8 mouse cellular contexts compared by ENCODE assay signal in the genomic region with DNA sequence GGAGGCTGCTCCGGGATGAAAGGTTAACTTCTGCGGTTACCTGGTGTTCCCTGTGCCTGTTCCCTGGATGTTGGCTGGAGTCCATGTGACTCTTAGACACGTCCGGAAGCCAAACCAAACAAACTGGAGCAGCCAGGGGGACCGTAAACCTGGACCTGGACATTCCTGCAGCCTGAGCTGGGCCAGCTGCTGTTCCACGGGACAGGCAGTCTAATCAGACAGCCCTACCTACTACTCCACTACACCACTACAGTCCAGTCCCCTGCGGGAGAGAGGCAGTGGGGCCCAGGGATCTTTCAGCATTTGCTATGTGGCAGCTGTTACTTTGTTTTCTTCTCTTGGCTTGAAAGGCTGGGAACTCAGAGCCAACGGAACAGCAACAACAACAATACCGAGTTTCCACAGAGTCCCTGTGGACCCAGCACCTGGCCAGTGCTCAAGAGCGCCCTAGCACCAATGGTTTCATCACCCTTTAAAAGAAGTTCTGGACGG. TPM values are rescaled to one million over a fixed set of nuclear protein-coding genes. Genes with fewer than 3 reads are reported as not detected.
DNase-seq lines count a peak whose midpoint lies in the region; ATAC-seq and TF ChIP-seq lines count a peak whose summit lies in the region.

No protein-coding gene starts in this region.

- no peak overlapping the region for H3K4me3 ChIP-seq in heart, adult 2 months
- no peak overlapping the region for H3K4me3 ChIP-seq in kidney, postnatal 0 days (replicated peaks; ENCODE audit: low read depth, low read length)
- no peak overlapping the region for H3K4me3 ChIP-seq in midbrain, embryonic 16.5 days (ENCODE audit: low read depth, low read length)

- H3K4me1 ChIP-seq in heart, adult 2 months (ENCODE audit: control insufficient read depth, insufficient read depth, low read length) = peaks cover 12% of the 10 kb centered on the region
- 0 out of 2 replicates have a peak, but pooled peaks cover 2% of the 10 kb centered on the region for H3K4me1 ChIP-seq in kidney, postnatal 0 days (replicated peaks; ENCODE audit: insufficient read depth, low read length)
- no peaks in the 10 kb centered on the region for H3K4me1 ChIP-seq in midbrain, embryonic 16.5 days (ENCODE audit: control insufficient read depth, insufficient read depth, low read length)

- 17% methylated on average over 11 of the region's 11 CpGs for WGBS in heart, adult 2 months
- 22% methylated on average over 11 of the region's 11 CpGs for WGBS in kidney, postnatal 0 days
- WGBS in midbrain, embryonic 16.5 days = 73% methylated on average over 11 of the region's 11 CpGs

- no peak for TF ChIP-seq CTCF in heart, adult 2 months (IDR thresholded peaks at IDR 0.05)
- no peak for TF ChIP-seq CTCF in kidney, postnatal 0 days (IDR thresholded peaks at IDR 0.05; ENCODE audit: low read depth)

- ATAC-seq in kidney, postnatal 0 days (replicated peaks; ENCODE audit: low FRiP score, low read depth) = peak; percentile 88
- no peak for ATAC-seq in CD4-positive, CD25-positive, alpha-beta regulatory T cell, adult 4 months
- ATAC-seq in midbrain, embryonic 16.5 days = no peak

- H3K9me3 ChIP-seq in kidney, postnatal 0 days (replicated peaks; ENCODE audit: low read length) = no peaks in the 10 kb centered on the region
- no peaks in the 10 kb centered on the region for H3K9me3 ChIP-seq in midbrain, embryonic 16.5 days (replicated peaks; ENCODE audit: control insufficient read depth, low read length, poor library complexity, severe bottlenecking)

- no peak overlapping the region for H3K4me2 ChIP-seq in kidney, postnatal 0 days (ENCODE audit: low read length)
- no peak overlapping the region for H3K4me2 ChIP-seq in midbrain, embryonic 16.5 days (ENCODE audit: low read length)

- peak; percentile 45 for TF ChIP-seq POLR2A in heart, adult 2 months (IDR thresholded peaks at IDR 0.05; ENCODE audit: insufficient read depth, low read depth, low read length)

- no peaks in the 10 kb centered on the region for H3K79me2 ChIP-seq in heart, adult 2 months (replicated peaks; ENCODE audit: control insufficient read depth, insufficient read depth, low read length)

- peak overlapping the region; percentile 90 for H3K27ac ChIP-seq in heart, adult 2 months
- H3K27ac ChIP-seq in kidney, postnatal 0 days = peak overlapping the region; percentile 90
- no peak overlapping the region for H3K27ac ChIP-seq in midbrain, embryonic 16.5 days (ENCODE audit: low read length)

- no peaks in the 10 kb centered on the region for H3K27me3 ChIP-seq in heart, adult 2 months (ENCODE audit: control insufficient read depth, insufficient read depth, low read length)
- no peaks in the 10 kb centered on the region for H3K27me3 ChIP-seq in kidney, postnatal 0 days (ENCODE audit: insufficient read depth, low read length)
- H3K27me3 ChIP-seq in midbrain, embryonic 16.5 days (ENCODE audit: control insufficient read depth, insufficient read depth, low read depth, low read length) = no peaks in the 10 kb centered on the region

- peak overlapping the region; percentile 10; the same call in 1 of the 2 replicates for H3K9ac ChIP-seq in heart, adult 2 months (ENCODE audit: low read depth, low read length)
- H3K9ac ChIP-seq in kidney, postnatal 0 days (ENCODE audit: low read depth, low read length) = 0 out of 2 replicates have a peak overlapping the region, but pooled peaks have one; percentile 27
- no peak overlapping the region for H3K9ac ChIP-seq in midbrain, embryonic 16.5 days (ENCODE audit: low read depth, low read length)

- H3K36me3 ChIP-seq in heart, adult 2 months (ENCODE audit: control insufficient read depth, insufficient read depth, low read length) = no peaks in the 10 kb centered on the region
- H3K36me3 ChIP-seq in kidney, postnatal 0 days (ENCODE audit: insufficient read depth, low read length) = no peaks in the 10 kb centered on the region
- H3K36me3 ChIP-seq in midbrain, embryonic 16.5 days (ENCODE audit: control insufficient read depth, insufficient read depth, low read length) = no peaks in the 10 kb centered on the region

- intact Hi-C loops in heart, adult 2 months (cut with DNase I) = loop anchor here (2.0 kb wide), 1 partner anchor 15 kb away; no protein-coding TSS in a partner anchor

- peak; percentile 39 to 62 for DNase-seq in adrenal gland, adult (ENCODE audit: inconsistent age in 2 of 2, low spot score in 1 of 2)
- no peak for DNase-seq in adrenal gland, postnatal 4 days (ENCODE audit: low spot score in 2 of 2)
- DNase-seq in heart, adult 2 months = peak; percentile 80 to 84
- peak; percentile 80 for DNase-seq in kidney, postnatal 0 days (ENCODE audit: low spot score)
- DNase-seq in lung, postnatal 25 days (ENCODE audit: low spot score) = peak; percentile 91
- no peak for DNase-seq in right cerebral cortex, adult 2 months (ENCODE audit: low spot score in 2 of 2)

- no peak for TF ChIP-seq EP300 in heart, adult 2 months (IDR thresholded peaks at IDR 0.05; ENCODE audit: insufficient read depth, low read depth, low read length)

RNA-seq across cellular contexts. Expression of a gene that starts 8.5 kb away (rescaled TPM):
- 10 to 100 TPM; 65.5 to 75.2 TPM for total RNA-seq in adrenal gland, postnatal 4 days (2021)
- 100 to 1,000 TPM; 216 to 349 TPM for total RNA-seq in heart, adult 2 months (2021)
- 272 and 285 TPM in 2 replicates for polyA plus RNA-seq in heart, adult 2 months (2012; rRNA removed)
- polyA plus RNA-seq in kidney, postnatal 0 days (2015; fragmentation: Nextera tagmentation; extraction: Ambion mirVana) = 95.8 and 100 TPM in 2 replicates
- 100 to 1,000 TPM; 177 to 183 TPM for polyA plus RNA-seq in CD4-positive, CD25-positive, alpha-beta regulatory T cell, adult 4 months (2017; shearing (Covaris generic))
- 72.3 and 82.7 TPM in 2 replicates for polyA plus RNA-seq in midbrain, embryonic 16.5 days (2015; fragmentation: Nextera tagmentation; extraction: Ambion mirVana)

RNA-seq across cellular contexts. Expression of a gene that starts 48.8 kb away (rescaled TPM):
- total RNA-seq in adrenal gland, postnatal 4 days (2021) = 10 to 100 TPM in 1 of 2 experiments, 1 to 10 TPM in 1; 1.0 to 29.0 TPM
- under 1 TPM; 0.16 to 0.39 TPM for total RNA-seq in heart, adult 2 months (2021)
- 0.20 and 0.39 TPM in 2 replicates for polyA plus RNA-seq in heart, adult 2 months (2012; rRNA removed)
- 44.6 and 45.6 TPM in 2 replicates for polyA plus RNA-seq in kidney, postnatal 0 days (2015; fragmentation: Nextera tagmentation; extraction: Ambion mirVana)
- under 1 TPM in 1 of 2 experiments, not detected in 1; 0.19 TPM for polyA plus RNA-seq in CD4-positive, CD25-positive, alpha-beta regulatory T cell, adult 4 months (2017; shearing (Covaris generic))
- 0.09 TPM in 1 of 2 replicates, not detected in the other for polyA plus RNA-seq in midbrain, embryonic 16.5 days (2015; fragmentation: Nextera tagmentation; extraction: Ambion mirVana)

RNA-seq across cellular contexts. Expression of a gene that starts 56.4 kb away (rescaled TPM):
- 1 to 10 TPM; 3.1 to 4.6 TPM for total RNA-seq in adrenal gland, postnatal 4 days (2021)
- total RNA-seq in heart, adult 2 months (2021) = 1 to 10 TPM; 2.3 to 3.7 TPM
- polyA plus RNA-seq in heart, adult 2 months (2012; rRNA removed) = 3.7 and 4.9 TPM in 2 replicates
- 0.23 and 0.28 TPM in 2 replicates for polyA plus RNA-seq in kidney, postnatal 0 days (2015; fragmentation: Nextera tagmentation; extraction: Ambion mirVana)
- 100 to 1,000 TPM; 186 to 214 TPM for polyA plus RNA-seq in CD4-positive, CD25-positive, alpha-beta regulatory T cell, adult 4 months (2017; shearing (Covaris generic))
- 0.49 and 0.77 TPM in 2 replicates for polyA plus RNA-seq in midbrain, embryonic 16.5 days (2015; fragmentation: Nextera tagmentation; extraction: Ambion mirVana)

Comparison
In these comparisons a context has a peak if more than half of its experiments do, and no peak if none do; other contexts are left out.
1. DNase-seq: peak in adrenal gland, adult (2 of 2), heart, adult 2 months (2 of 2), kidney, postnatal 0 days (single experiment) and lung, postnatal 25 days (single experiment); none in adrenal gland, postnatal 4 days (0 of 2) and right cerebral cortex, adult 2 months (0 of 2).
2. RNA of a gene that starts 48.8 kb away (polyA plus RNA-seq): 44.6 to 45.6 TPM in kidney, postnatal 0 days; 0.20 to 0.39 TPM in heart, adult 2 months, 0.19 TPM in CD4-positive, CD25-positive, alpha-beta regulatory T cell, adult 4 months and 0.09 TPM in midbrain, embryonic 16.5 days; every median in the first group is over 10 times any median in the second.
3. RNA of a gene that starts 56.4 kb away (polyA plus RNA-seq): 186 to 214 TPM in CD4-positive, CD25-positive, alpha-beta regulatory T cell, adult 4 months; 3.7 to 4.9 TPM in heart, adult 2 months, 0.49 to 0.77 TPM in midbrain, embryonic 16.5 days and 0.23 to 0.28 TPM in kidney, postnatal 0 days; every median in the first group is over 10 times any median in the second.